Comparison of ENCODE assay signal across 8 mouse cellular contexts in genomic region chr8:69882021-69882756, GRCm38 (mm10). TPM values are rescaled to one million over a fixed set of nuclear protein-coding genes. Genes with fewer than 3 reads are reported as not detected.
DNase-seq lines count a peak whose midpoint lies in the region; ATAC-seq lines count a peak whose summit lies in the region.

No protein-coding gene starts in this region.

- peak overlapping the region; percentile 65 for H3K4me2 ChIP-seq in embryonic facial prominence, embryonic 15.5 days (replicated peaks)
- peak overlapping the region; percentile 59 for H3K4me2 ChIP-seq in hindbrain, embryonic 14.5 days (replicated peaks)
- peak overlapping the region; percentile 43 for H3K4me2 ChIP-seq in midbrain, embryonic 11.5 days

- H3K27me3 ChIP-seq in embryonic facial prominence, embryonic 15.5 days: peaks cover 94% of the 10 kb centered on the region
- H3K27me3 ChIP-seq in hindbrain, embryonic 14.5 days (ENCODE audit: control insufficient read depth, insufficient read depth, low read length): peaks cover 82% of the 10 kb centered on the region
- H3K27me3 ChIP-seq in midbrain, embryonic 11.5 days (ENCODE audit: control insufficient read depth, insufficient read depth, low read length): peaks cover 90% of the 10 kb centered on the region

- H3K4me3 ChIP-seq in embryonic facial prominence, embryonic 15.5 days (replicated peaks): peak overlapping the region; percentile 44
- H3K4me3 ChIP-seq in hindbrain, embryonic 14.5 days (replicated peaks; ENCODE audit: low read length): peak overlapping the region; percentile 49
- peak overlapping the region; percentile 32 for H3K4me3 ChIP-seq in midbrain, embryonic 11.5 days (ENCODE audit: low read depth, low read length)

- H3K4me1 ChIP-seq in embryonic facial prominence, embryonic 15.5 days: peaks cover 30% of the 10 kb centered on the region
- H3K4me1 ChIP-seq in hindbrain, embryonic 14.5 days (replicated peaks; ENCODE audit: control insufficient read depth, insufficient read depth, low read length): peaks cover 9% of the 10 kb centered on the region; the same call in 1 of the 2 replicates
- peaks cover 11% of the 10 kb centered on the region for H3K4me1 ChIP-seq in midbrain, embryonic 11.5 days (ENCODE audit: control insufficient read depth, insufficient read depth, low read length)

- H3K27ac ChIP-seq in embryonic facial prominence, embryonic 15.5 days (replicated peaks): no peak overlapping the region
- no peak overlapping the region for H3K27ac ChIP-seq in hindbrain, embryonic 14.5 days
- H3K27ac ChIP-seq in midbrain, embryonic 11.5 days (ENCODE audit: low read depth, low read length): no peak overlapping the region

- ATAC-seq in embryonic facial prominence, embryonic 15.5 days (ENCODE audit: insufficient number of reproducible peaks, low FRiP score, low TSS enrichment, low read depth): peak; percentile 26; the same call in 1 of the 2 replicates
- ATAC-seq in hindbrain, embryonic 14.5 days (ENCODE audit: low FRiP score): peak; percentile 77
- peak; percentile 53 for ATAC-seq in midbrain, embryonic 11.5 days (ENCODE audit: low FRiP score)

- intact Hi-C loops in left cerebral cortex, postnatal 4 days (cut with DNase I): no loop called here

- no peaks in the 10 kb centered on the region for H3K9me3 ChIP-seq in embryonic facial prominence, embryonic 15.5 days (replicated peaks)
- no peaks in the 10 kb centered on the region for H3K9me3 ChIP-seq in hindbrain, embryonic 14.5 days (ENCODE audit: control insufficient read depth, low read length)
- no peaks in the 10 kb centered on the region for H3K9me3 ChIP-seq in midbrain, embryonic 11.5 days (ENCODE audit: control insufficient read depth, low read length)

- H3K9ac ChIP-seq in embryonic facial prominence, embryonic 15.5 days: 0 out of 2 replicates have a peak overlapping the region, but pooled peaks have one; percentile 6
- H3K9ac ChIP-seq in hindbrain, embryonic 14.5 days: peak overlapping the region; percentile 44
- H3K9ac ChIP-seq in midbrain, embryonic 11.5 days (ENCODE audit: low read length): no peak overlapping the region; the same call in 1 of the 2 replicates

- no peaks in the 10 kb centered on the region for H3K36me3 ChIP-seq in embryonic facial prominence, embryonic 15.5 days
- no peaks in the 10 kb centered on the region for H3K36me3 ChIP-seq in hindbrain, embryonic 14.5 days (replicated peaks; ENCODE audit: control insufficient read depth, insufficient read depth)
- H3K36me3 ChIP-seq in midbrain, embryonic 11.5 days (ENCODE audit: control insufficient read depth, insufficient read depth, low read length): no peaks in the 10 kb centered on the region

- DNase-seq in adrenal gland, adult (ENCODE audit: inconsistent age in 2 of 2, low spot score in 1 of 2): peak; percentile 34 to 53
- no peak for DNase-seq in adrenal gland, adult 18-20 months (ENCODE audit: low spot score in 2 of 2)
- DNase-seq in CD4-positive helper T cell, adult 2 months (ENCODE audit: low read depth, low spot score): peak; percentile 68
- peak; percentile 75 for DNase-seq in hindbrain, embryonic 14.5 days (ENCODE audit: low spot score)
- DNase-seq in left cerebral cortex, postnatal 4 days: peak; percentile 87
- DNase-seq in midbrain, embryonic 11.5 days (ENCODE audit: low spot score, missing footprints): peak; percentile 95
- peak; percentile 82 for DNase-seq in testis, postnatal 10 days (ENCODE audit: low spot score)

- WGBS in embryonic facial prominence, embryonic 15.5 days: 3% methylated on average over 102 of the region's 103 CpGs
- 7% methylated on average over 98 of the region's 103 CpGs for WGBS in hindbrain, embryonic 14.5 days
- WGBS in midbrain, embryonic 11.5 days: 6% methylated on average over 103 of the region's 103 CpGs

RNA-seq across cellular contexts. Expression of gene Cilp2, which starts 5.3 kb away (rescaled TPM):
- total RNA-seq in adrenal gland, adult 18-20 months (2021): under 1 TPM; 0.06 to 0.10 TPM
- 1.1 and 1.2 TPM in 2 replicates for polyA plus RNA-seq in embryonic facial prominence, embryonic 15.5 days (2015; fragmentation: Nextera tagmentation; extraction: Ambion mirVana)
- 4.1 and 4.2 TPM in 2 replicates for polyA plus RNA-seq in hindbrain, embryonic 14.5 days (2014; fragmentation: Nextera tagmentation; extraction: Ambion mirVana)
- 1 to 10 TPM; 4.5 to 4.7 TPM for total RNA-seq in left cerebral cortex, postnatal 4 days (2021)
- 0.31 and 0.40 TPM in 2 replicates for polyA plus RNA-seq in midbrain, embryonic 11.5 days (2014; fragmentation: Nextera tagmentation; extraction: Ambion mirVana)

RNA-seq across cellular contexts. Expression of gene Tssk6, which starts 19.8 kb away (rescaled TPM):
- under 1 TPM; 0.51 to 0.60 TPM for total RNA-seq in adrenal gland, adult 18-20 months (2021)
- polyA plus RNA-seq in embryonic facial prominence, embryonic 15.5 days (2015; fragmentation: Nextera tagmentation; extraction: Ambion mirVana): 3.6 and 4.0 TPM in 2 replicates
- polyA plus RNA-seq in hindbrain, embryonic 14.5 days (2014; fragmentation: Nextera tagmentation; extraction: Ambion mirVana): 4.6 and 4.7 TPM in 2 replicates
- not detected for total RNA-seq in left cerebral cortex, postnatal 4 days (2021)
- polyA plus RNA-seq in midbrain, embryonic 11.5 days (2014; fragmentation: Nextera tagmentation; extraction: Ambion mirVana): 3.4 and 4.0 TPM in 2 replicates

RNA-seq across cellular contexts. Expression of gene Ndufa13, which starts 20.2 kb away (rescaled TPM):
- total RNA-seq in adrenal gland, adult 18-20 months (2021): 100 to 1,000 TPM; 176 to 210 TPM
- 178 and 188 TPM in 2 replicates for polyA plus RNA-seq in embryonic facial prominence, embryonic 15.5 days (2015; fragmentation: Nextera tagmentation; extraction: Ambion mirVana)
- polyA plus RNA-seq in hindbrain, embryonic 14.5 days (2014; fragmentation: Nextera tagmentation; extraction: Ambion mirVana): 201 and 213 TPM in 2 replicates
- 10 to 100 TPM; 79.0 to 86.6 TPM for total RNA-seq in left cerebral cortex, postnatal 4 days (2021)
- 167 and 172 TPM in 2 replicates for polyA plus RNA-seq in midbrain, embryonic 11.5 days (2014; fragmentation: Nextera tagmentation; extraction: Ambion mirVana)

RNA-seq across cellular contexts. Expression of gene Yjefn3, which starts 20.3 kb away (rescaled TPM):
- 1 to 10 TPM; 2.2 to 3.1 TPM for total RNA-seq in adrenal gland, adult 18-20 months (2021)
- polyA plus RNA-seq in embryonic facial prominence, embryonic 15.5 days (2015; fragmentation: Nextera tagmentation; extraction: Ambion mirVana): 4.0 and 5.3 TPM in 2 replicates
- polyA plus RNA-seq in hindbrain, embryonic 14.5 days (2014; fragmentation: Nextera tagmentation; extraction: Ambion mirVana): 11.0 and 12.3 TPM in 2 replicates
- 10 to 100 TPM in 1 of 2 experiments, 1 to 10 TPM in 1; 9.5 to 10.4 TPM for total RNA-seq in left cerebral cortex, postnatal 4 days (2021)
- polyA plus RNA-seq in midbrain, embryonic 11.5 days (2014; fragmentation: Nextera tagmentation; extraction: Ambion mirVana): 3.2 and 3.6 TPM in 2 replicates

RNA-seq across cellular contexts. Expression of gene Pbx4, which starts 49.9 kb away (rescaled TPM):
- total RNA-seq in adrenal gland, adult 18-20 months (2021): 1 to 10 TPM; 1.2 to 1.3 TPM
- 9.6 and 19.4 TPM in 2 replicates for polyA plus RNA-seq in embryonic facial prominence, embryonic 15.5 days (2015; fragmentation: Nextera tagmentation; extraction: Ambion mirVana)
- polyA plus RNA-seq in hindbrain, embryonic 14.5 days (2014; fragmentation: Nextera tagmentation; extraction: Ambion mirVana): 52.9 and 59.7 TPM in 2 replicates
- 10 to 100 TPM; 24.3 to 25.0 TPM for total RNA-seq in left cerebral cortex, postnatal 4 days (2021)
- 33.9 and 39.1 TPM in 2 replicates for polyA plus RNA-seq in midbrain, embryonic 11.5 days (2014; fragmentation: Nextera tagmentation; extraction: Ambion mirVana)

Comparison
In these comparisons a context has a peak if more than half of its experiments do, and no peak if none do; other contexts are left out.
1. DNase-seq: peak in adrenal gland, adult (2 of 2), CD4-positive helper T cell, adult 2 months (single experiment), hindbrain, embryonic 14.5 days (single experiment), left cerebral cortex, postnatal 4 days (single experiment), midbrain, embryonic 11.5 days (single experiment) and testis, postnatal 10 days (single experiment); none in adrenal gland, adult 18-20 months (0 of 2).
2. ATAC-seq: peak in every context shown above with its lines; median percentile 77 in hindbrain, embryonic 14.5 days; 53 in midbrain, embryonic 11.5 days; 26 in embryonic facial prominence, embryonic 15.5 days.
3. Peak in every context shown above with its lines, with median percentiles within 50 percentile points of each other: H3K4me2 ChIP-seq and H3K4me3 ChIP-seq.